Mouse (Mus musculus) heart, embryonic 15.5 days (tissue): ENCODE results near the gene Ak7. TPM values are rescaled to one million over a fixed set of nuclear protein-coding genes. Genes with fewer than 3 reads are reported as not detected.

ENCODE experiments used
- ATAC-seq: fragments of 200-750 bp; cut with Nextera tagmentation; replicated peaks from 2 replicates; pipeline ENCODE4 v1.8.0; 2017; ENCODE audit warnings: low read depth, moderate TSS enrichment; ENCODE audit not compliant: insufficient number of reproducible peaks, insufficient read depth, low FRiP score
- H3K27ac ChIP-seq: fragments of 300-500 bp; sonication (generic); 2 replicates; pipeline ENCODE4 v1.5.1; 2015; ENCODE audit warnings: mild to moderate bottlenecking, inconsistent platforms
- H3K27me3 ChIP-seq: fragments of 300-500 bp; sonication (generic); 2 replicates; pipeline ENCODE4 v1.6.1; 2015; ENCODE audit warnings: inconsistent platforms
- H3K36me3 ChIP-seq: fragments of 300-500 bp; sonication (generic); 2 replicates; pipeline ENCODE4 v1.6.1; 2015; ENCODE audit warnings: mild to moderate bottlenecking, inconsistent platforms
- H3K4me1 ChIP-seq: fragments of 300-500 bp; sonication (generic); replicated peaks from 2 replicates; pipeline ENCODE4 v1.6.1; 2015; ENCODE audit warnings: inconsistent platforms
- H3K4me2 ChIP-seq: fragments of 300-500 bp; sonication (generic); 2 replicates; pipeline ENCODE4 v1.6.1; 2015; ENCODE audit warnings: inconsistent platforms, mild to moderate bottlenecking, moderate library complexity
- H3K4me3 ChIP-seq: fragments of 300-500 bp; sonication (generic); 2 replicates; pipeline ENCODE4 v1.5.1; 2015; ENCODE audit warnings: mild to moderate bottlenecking, inconsistent platforms
- H3K9ac ChIP-seq: fragments of 300-500 bp; sonication (generic); 2 replicates; pipeline ENCODE4 v1.6.1; 2015; ENCODE audit warnings: mild to moderate bottlenecking, inconsistent platforms
- H3K9me3 ChIP-seq: fragments of 300-500 bp; sonication (generic); replicated peaks from 2 replicates; pipeline ENCODE4 v1.6.1; 2016; ENCODE audit warnings: inconsistent platforms
- WGBS: fragments of 180-500 bp; shearing (Covaris S2); methylation state at CpG from one replicate; pipeline ENCODE4 v1.1.7; 2015; ENCODE audit warnings: mixed read lengths; 5-methylcytosine and 5-hydroxymethylcytosine counted together
- polyA plus RNA-seq: library from polyadenylated mRNA; unstranded; fragments of >200 nt; fragmentation: Nextera tagmentation; extraction: Ambion mirVana; gene quantifications from 2 replicates; pipeline ENCODE4 v1.2.1, GENCODE M21; 2015

Ak7 gene
- polyA plus RNA-seq, 1 experiment from 2014 or later = 0.26 TPM

GRCm38 (mm10) chr12:105694021-105694420, 11.8 kb upstream of the Ak7 start:
- WGBS = 94% methylated on average over 2 of the region's 2 CpGs
- no peaks in the 10 kb centered on the region for H3K27me3 ChIP-seq
- no peak overlapping the region for H3K4me3 ChIP-seq
- H3K4me1 ChIP-seq = no peaks in the 10 kb centered on the region
- no peak overlapping the region for H3K27ac ChIP-seq
- H3K4me2 ChIP-seq = no peak overlapping the region
- H3K9me3 ChIP-seq = no peaks in the 10 kb centered on the region
- ATAC-seq = no peak
- H3K9ac ChIP-seq = no peak overlapping the region
- peaks cover 11% of the 10 kb centered on the region; the same call in 1 of the 2 replicates for H3K36me3 ChIP-seq

GRCm38 (mm10) chr12:105695848-105696247, 9.9 kb upstream of the Ak7 start:
- Histone ChIP-seq H3K4me3 (no peak overlapping the region), H3K9ac (no peak overlapping the region), H3K9me3 (no peaks in the 10 kb centered on the region), H3K4me2 (no peak overlapping the region), H3K36me3 (peaks cover 18% of the 10 kb centered on the region), H3K27me3 (no peaks in the 10 kb centered on the region), H3K27ac (no peak overlapping the region), H3K4me1 (no peaks in the 10 kb centered on the region)
- 74% methylated on average over 7 of the region's 7 CpGs for WGBS
- no peak for ATAC-seq

- Histone ChIP-seq H3K27me3 (no peaks in the 10 kb centered on the region), H3K4me3 (no peak overlapping the region), H3K36me3 (peaks cover 23% of the 10 kb centered on the region), H3K27ac (no peak overlapping the region), H3K4me1 (no peaks in the 10 kb centered on the region), H3K9me3 (no peaks in the 10 kb centered on the region), H3K9ac (no peak overlapping the region), H3K4me2 (no peak overlapping the region)
- 92% methylated on average over 8 of the region's 8 CpGs for WGBS
- no peak for ATAC-seq
Measured at GRCm38 (mm10) chr12:105697104-105697780, 8.5 kb upstream of the Ak7 start.

- Histone ChIP-seq H3K4me2 (no peak overlapping the region), H3K27me3 (no peaks in the 10 kb centered on the region), H3K4me3 (no peak overlapping the region), H3K9ac (no peak overlapping the region), H3K36me3 (peaks cover 22% of the 10 kb centered on the region), H3K4me1 (peaks cover 1% of the 10 kb centered on the region; the same call in 1 of the 2 replicates), H3K9me3 (no peaks in the 10 kb centered on the region), H3K27ac (no peak overlapping the region)
- no peak for ATAC-seq
- 92% methylated on average over 12 of the region's 12 CpGs for WGBS
Measured at GRCm38 (mm10) chr12:105700433-105700832, 5.3 kb upstream of the Ak7 start.

GRCm38 (mm10) chr12:105718616-105719015, 12.8 kb downstream of the Ak7 start:
- ATAC-seq = no peak
- 55% methylated on average over 17 of the region's 17 CpGs for whole genome bisulfite sequencing
- 0 out of 2 replicates have a peak overlapping the region, but pooled peaks have one; percentile 18 for H3K4me3 ChIP-seq

GRCm38 (mm10) chr12:105720196-105720595, 14.4 kb downstream of the Ak7 start:
- no peak for ATAC-seq
- Histone ChIP-seq H3K27ac (no peak overlapping the region), H3K36me3 (no peaks in the 10 kb centered on the region), H3K4me3 (no peak overlapping the region), H3K9ac (no peak overlapping the region), H3K27me3 (0 out of 2 replicates have a peak, but pooled peaks cover 3% of the 10 kb centered on the region), H3K4me1 (no peaks in the 10 kb centered on the region), H3K4me2 (no peak overlapping the region), H3K9me3 (no peaks in the 10 kb centered on the region)
- WGBS = 65% methylated on average over 3 of the region's 3 CpGs

More at GRCm38 (mm10) chr12:105718616-105719015, 12.8 kb downstream of the Ak7 start:
- Histone ChIP-seq H3K36me3 (no peaks in the 10 kb centered on the region), H3K27ac (no peak overlapping the region), H3K4me1 (no peaks in the 10 kb centered on the region), H3K9ac (no peak overlapping the region), H3K9me3 (no peaks in the 10 kb centered on the region), H3K4me2 (peak overlapping the region; percentile 46), H3K27me3 (0 out of 2 replicates have a peak, but pooled peaks cover 3% of the 10 kb centered on the region)

- Histone ChIP-seq H3K4me2 (no peak overlapping the region), H3K9me3 (no peaks in the 10 kb centered on the region), H3K4me3 (no peak overlapping the region), H3K27ac (no peak overlapping the region), H3K9ac (no peak overlapping the region), H3K4me1 (no peaks in the 10 kb centered on the region), H3K27me3 (0 out of 2 replicates have a peak, but pooled peaks cover 3% of the 10 kb centered on the region), H3K36me3 (no peaks in the 10 kb centered on the region)
- no peak for ATAC-seq
- WGBS = 54% methylated on average over 14 of the region's 14 CpGs
Measured at GRCm38 (mm10) chr12:105721452-105722132, 15.8 kb downstream of the Ak7 start.

- ATAC-seq = no peak
- Histone ChIP-seq H3K4me3 (no peak overlapping the region), H3K9me3 (no peaks in the 10 kb centered on the region), H3K4me2 (no peak overlapping the region), H3K4me1 (no peaks in the 10 kb centered on the region), H3K27ac (no peak overlapping the region), H3K27me3 (0 out of 2 replicates have a peak, but pooled peaks cover 3% of the 10 kb centered on the region), H3K36me3 (no peaks in the 10 kb centered on the region), H3K9ac (no peak overlapping the region)
- 2% methylated on average over 5 of the region's 5 CpGs for WGBS
Measured at GRCm38 (mm10) chr12:105722657-105723056, 16.9 kb downstream of the Ak7 start.

- Histone ChIP-seq H3K36me3 (no peaks in the 10 kb centered on the region), H3K4me1 (no peaks in the 10 kb centered on the region), H3K4me3 (no peak overlapping the region), H3K4me2 (no peak overlapping the region), H3K27ac (no peak overlapping the region), H3K9ac (no peak overlapping the region), H3K9me3 (no peaks in the 10 kb centered on the region), H3K27me3 (0 out of 2 replicates have a peak, but pooled peaks cover 3% of the 10 kb centered on the region)
- WGBS = 42% methylated on average over 1 of the region's 1 CpGs
- no peak for ATAC-seq
Measured at GRCm38 (mm10) chr12:105724616-105725015, 18.8 kb downstream of the Ak7 start.

GRCm38 (mm10) chr12:105725736-105726135, 20.0 kb downstream of the Ak7 start:
- 71% methylated on average over 13 of the region's 13 CpGs for WGBS
- Histone ChIP-seq H3K27ac (no peak overlapping the region), H3K4me3 (no peak overlapping the region), H3K4me1 (no peaks in the 10 kb centered on the region), H3K9me3 (no peaks in the 10 kb centered on the region), H3K36me3 (no peaks in the 10 kb centered on the region), H3K9ac (no peak overlapping the region), H3K27me3 (0 out of 2 replicates have a peak, but pooled peaks cover 3% of the 10 kb centered on the region), H3K4me2 (no peak overlapping the region)
- no peak for ATAC-seq

GRCm38 (mm10) chr12:105727268-105727667, 21.5 kb downstream of the Ak7 start:
- Histone ChIP-seq H3K27ac (no peak overlapping the region), H3K9ac (no peak overlapping the region), H3K4me3 (no peak overlapping the region), H3K4me1 (no peaks in the 10 kb centered on the region), H3K9me3 (no peaks in the 10 kb centered on the region), H3K4me2 (no peak overlapping the region), H3K27me3 (0 out of 2 replicates have a peak, but pooled peaks cover 3% of the 10 kb centered on the region), H3K36me3 (no peaks in the 10 kb centered on the region)
- ATAC-seq = no peak
- WGBS = 80% methylated on average over 3 of the region's 3 CpGs
